Mouse (Mus musculus): Measurements from ENCODE around the gene Zfp282.

GRCm38 (mm10) chr6:47954425-47954824, 77.4 kb downstream of the Zfp282 start:
- TF ChIP-seq CTCF (IDR thresholded peaks at IDR 0.05; ENCODE audit: low read depth) (no peak), EP300 (optimal IDR thresholded peaks at IDR 0.05) (no peak)

All from stomach, postnatal 0 days (tissue).